Mouse (Mus musculus): ENCODE measurements at regions not wholly inside any gene's neighbourhood (a gene's known extent, or its start where the extent isn't known, plus 50 kb on each side); places are given as distances from the start of the nearest gene placed in this dataset.

GRCm38 (mm10) chr6:65310840-65311620, 69.9 kb upstream of the C130060K24Rik start:
- no peaks in the 10 kb centered on the region for H3K36me3 ChIP-seq (ENCODE audit: control insufficient read depth, insufficient read depth, low read length, poor library complexity, severe bottlenecking)
- no peak for DNase-seq (ENCODE audit: low read depth, low spot score)
- H3K9me3 ChIP-seq (ENCODE audit: control insufficient read depth, insufficient read depth, low read depth, low read length): no peaks in the 10 kb centered on the region
- no peak overlapping the region for H3K4me3 ChIP-seq (ENCODE audit: insufficient read depth in 1 of 2, low read depth in 1 of 2, low read length in 2 of 2, poor library complexity in 1 of 2, severe bottlenecking in 1 of 2)
- no peak overlapping the region for H3K27ac ChIP-seq (ENCODE audit: insufficient read depth, low read depth, low read length, poor library complexity, severe bottlenecking)
- no peaks in the 10 kb centered on the region for H3K4me1 ChIP-seq (ENCODE audit: control insufficient read depth in 2 of 2, insufficient read depth in 2 of 2, low read length in 2 of 2, poor library complexity in 1 of 2)
- in situ Hi-C loops (cut with MboI; ENCODE audit: low sequenced_read_pairs in 2 of 2, unreplicated experiment in 2 of 2): no loop called here
- no peak overlapping the region for H3K9ac ChIP-seq (ENCODE audit: insufficient read depth, low read depth, low read length, poor library complexity, severe bottlenecking)
- TF ChIP-seq ZNF384 (IDR thresholded peaks at IDR 0.05; ENCODE audit: low read depth, low read length) (no peak), MAFK (IDR thresholded peaks at IDR 0.05; ENCODE audit: insufficient read depth, low read depth, low read length) (no peak), ZC3H11A (IDR thresholded peaks at IDR 0.05; ENCODE audit: borderline replicate concordance, low read depth, low read length) (no peak), HCFC1 (IDR thresholded peaks at IDR 0.05; ENCODE audit: borderline replicate concordance, insufficient read depth, low read length) (no peak), CHD2 (IDR thresholded peaks at IDR 0.05; ENCODE audit: low read depth, low read length) (no peak)

GRCm38 (mm10) chr6:65311778-65312177, 69.1 kb upstream of the C130060K24Rik start:
- Histone ChIP-seq H3K4me3 (ENCODE audit: insufficient read depth in 1 of 2, low read depth in 1 of 2, low read length in 2 of 2, poor library complexity in 1 of 2, severe bottlenecking in 1 of 2) (no peak overlapping the region), H3K36me3 (ENCODE audit: control insufficient read depth, insufficient read depth, low read length, poor library complexity, severe bottlenecking) (no peaks in the 10 kb centered on the region), H3K9ac (ENCODE audit: insufficient read depth, low read depth, low read length, poor library complexity, severe bottlenecking) (no peak overlapping the region), H3K27ac (ENCODE audit: insufficient read depth, low read depth, low read length, poor library complexity, severe bottlenecking) (no peak overlapping the region), H3K9me3 (ENCODE audit: control insufficient read depth, insufficient read depth, low read depth, low read length) (no peaks in the 10 kb centered on the region), H3K4me1 (ENCODE audit: control insufficient read depth in 2 of 2, insufficient read depth in 2 of 2, low read length in 2 of 2, poor library complexity in 1 of 2) (no peaks in the 10 kb centered on the region)
- no peak for TF ChIP-seq MAFK (IDR thresholded peaks at IDR 0.05; ENCODE audit: insufficient read depth, low read depth, low read length)
- TF ChIP-seq ZC3H11A (IDR thresholded peaks at IDR 0.05; ENCODE audit: borderline replicate concordance, low read depth, low read length): no peak
- TF ChIP-seq HCFC1 (IDR thresholded peaks at IDR 0.05; ENCODE audit: borderline replicate concordance, insufficient read depth, low read length): no peak
- in situ Hi-C loops (cut with MboI; ENCODE audit: low sequenced_read_pairs in 2 of 2, unreplicated experiment in 2 of 2): no loop called here
- DNase-seq (ENCODE audit: low read depth, low spot score): no peak

Data from ES-E14 (cell line).